Mouse (Mus musculus) layer of hippocampus, postnatal 10 days (tissue): ENCODE measurements around the gene Cttnbp2nl. TPM values are rescaled to one million over a fixed set of nuclear protein-coding genes. Genes with fewer than 3 reads are reported as not detected.

Experiments used
- DNase-seq, 2 experiments: peaks; one replicate each; pipeline ENCODE4 v3.0.0; 2021; ENCODE audit warnings: low spot score in 2 of 2
- total RNA-seq, 2 experiments: library from RNA; stranded (reverse); gene quantifications; 2 replicates each; pipeline ENCODE4 v1.2.3; 2021

Gene Cttnbp2nl
- total RNA-seq, 2 experiments from 2014 or later, result 38.0 to 46.6 TPM

- peak; percentile 92 to 93 for DNase-seq
Observed at GRCm38 (mm10) chr3:104967548-104968300, 85.2 kb downstream of the Cttnbp2nl start.

GRCm38 (mm10) chr3:104965991-104966554 is 86.9 kb downstream of the Cttnbp2nl start:
- DNase-seq, result no peak

GRCm38 (mm10) chr3:104965070-104965855 is 87.7 kb downstream of the Cttnbp2nl start:
- no peak for DNase-seq

GRCm38 (mm10) chr3:104963331-104964276 is 89.3 kb downstream of the Cttnbp2nl start:
- DNase-seq, result no peak

- DNase-seq, result no peak
Observed at GRCm38 (mm10) chr3:104962866-104963265, 90.1 kb downstream of the Cttnbp2nl start.

GRCm38 (mm10) chr3:104962141-104962611 is 90.8 kb downstream of the Cttnbp2nl start:
- DNase-seq, result no peak

- no peak for DNase-seq
Observed at GRCm38 (mm10) chr3:104961066-104962059, 91.6 kb downstream of the Cttnbp2nl start, which contains the start of gene Wnt2b. TSS of gene Wnt2b (minus strand) at chr3:104961921.

- no peak for DNase-seq
Observed at GRCm38 (mm10) chr3:104960026-104961000, 92.6 kb downstream of the Cttnbp2nl start.

- DNase-seq, result no peak
Observed at GRCm38 (mm10) chr3:104956131-104956581, 96.8 kb downstream of the Cttnbp2nl start.

GRCm38 (mm10) chr3:104954551-104954950 is 98.4 kb downstream of the Cttnbp2nl start:
- no peak for DNase-seq

- no peak for DNase-seq
Observed at GRCm38 (mm10) chr3:104954137-104954536, 98.8 kb downstream of the Cttnbp2nl start.

GRCm38 (mm10) chr3:104952891-104953670 is 99.9 kb downstream of the Cttnbp2nl start:
- no peak for DNase-seq

Other genes starting within 250 kb of the Cttnbp2nl start
- 10 to 100 TPM in 1 of 2 experiments, 1 to 10 TPM in 1; 9.1 to 11.4 TPM for gene Mov10, start 234.6 kb downstream of the Cttnbp2nl start, total RNA-seq
- 10 to 100 TPM; 24.4 to 37.5 TPM for gene St7l, start 189.1 kb downstream of the Cttnbp2nl start, total RNA-seq
- 10 to 100 TPM; 39.2 to 56.7 TPM for gene Capza1, start 188.6 kb downstream of the Cttnbp2nl start, total RNA-seq
- under 1 TPM; 0.74 to 0.89 TPM for gene Wnt2b, start 91.2 kb downstream of the Cttnbp2nl start, total RNA-seq
- gene 4930564D02Rik, start 13.7 kb upstream of the Cttnbp2nl start, total RNA-seq, result not detected